Mouse (Mus musculus) limb, embryonic 15.5 days (tissue): ENCODE data around the gene Olfr1164. TPM values are rescaled to one million over a fixed set of nuclear protein-coding genes. Genes with fewer than 3 reads are reported as not detected.

Experiments
- ATAC-seq: fragments of 200-750 bp; cut with Nextera tagmentation; 2 replicates; pipeline ENCODE4 v1.8.0; 2017; ENCODE audit warnings: low read depth, moderate TSS enrichment; ENCODE audit not compliant: insufficient number of reproducible peaks, low FRiP score, low TSS enrichment
- H3K27ac ChIP-seq: fragments of 300-500 bp; sonication (generic); 2 replicates; pipeline ENCODE4 v1.5.1; 2015; ENCODE audit warnings: moderate library complexity, mild to moderate bottlenecking, inconsistent platforms
- H3K27me3 ChIP-seq: fragments of 300-500 bp; sonication (generic); 2 replicates; pipeline ENCODE4 v1.6.1; 2015; ENCODE audit warnings: inconsistent platforms
- H3K36me3 ChIP-seq: fragments of 300-500 bp; sonication (generic); 2 replicates; pipeline ENCODE4 v1.6.1; 2015; ENCODE audit warnings: inconsistent platforms
- H3K4me1 ChIP-seq: fragments of 300-500 bp; sonication (generic); 2 replicates; pipeline ENCODE4 v1.6.1; 2015; ENCODE audit warnings: inconsistent platforms
- H3K4me2 ChIP-seq: fragments of 300-500 bp; sonication (generic); 2 replicates; pipeline ENCODE4 v1.6.1; 2015; ENCODE audit warnings: mild to moderate bottlenecking, inconsistent platforms
- H3K4me3 ChIP-seq: fragments of 300-500 bp; sonication (generic); 2 replicates; pipeline ENCODE4 v1.5.1; 2015; ENCODE audit warnings: mild to moderate bottlenecking, inconsistent platforms
- H3K9ac ChIP-seq: fragments of 300-500 bp; sonication (generic); 2 replicates; pipeline ENCODE4 v1.6.1; 2015; ENCODE audit warnings: inconsistent platforms
- H3K9me3 ChIP-seq: fragments of 300-500 bp; sonication (generic); 2 replicates; pipeline ENCODE4 v1.6.1; 2016; ENCODE audit warnings: inconsistent platforms
- WGBS: fragments of 180-500 bp; shearing (Covaris S2); methylation state at CpG from one replicate; pipeline ENCODE4 v1.1.7; 2015; 5-methylcytosine and 5-hydroxymethylcytosine counted together
- polyA plus RNA-seq: library from polyadenylated mRNA; unstranded; fragments of >200 nt; fragmentation: Nextera tagmentation; extraction: Ambion mirVana; gene quantifications from 2 replicates; pipeline ENCODE4 v1.2.1, GENCODE M21; 2015

Gene Olfr1164
- not detected in 2 replicates for polyA plus RNA-seq

- H3K4me2 ChIP-seq, result no peak within 1 kb of the TSS
- no peaks in the 10 kb centered on the region for H3K4me1 ChIP-seq
- no peak within 1 kb of the TSS for H3K9ac ChIP-seq
- no peaks in the 10 kb centered on the region for H3K36me3 ChIP-seq
- H3K27me3 ChIP-seq, result no peaks in the 10 kb centered on the region
- H3K9me3 ChIP-seq, result no peaks in the 10 kb centered on the region
- ATAC-seq, result no peak
- H3K4me3 ChIP-seq, result no peak within 1 kb of the TSS
- no peak within 1 kb of the TSS for H3K27ac ChIP-seq
- WGBS, result 81% methylated on average over 4 of the region's 4 CpGs
Observed at GRCm38 (mm10) chr2:88093866-88094265, at the start of gene Olfr1164. Gene Olfr1164 (minus strand): TSS chr2:88093966.

GRCm38 (mm10) chr2:88128172-88128571, 34.4 kb upstream of the Olfr1164 start, which contains the start of gene Olfr1166:
Gene Olfr1166 (minus strand): TSS chr2:88128272.
- H3K27me3 ChIP-seq, result no peaks in the 10 kb centered on the region
- H3K4me2 ChIP-seq, result no peak within 1 kb of the TSS
- H3K4me1 ChIP-seq, result no peaks in the 10 kb centered on the region
- H3K9ac ChIP-seq, result no peak within 1 kb of the TSS
- H3K9me3 ChIP-seq, result no peaks in the 10 kb centered on the region
- WGBS, result 84% methylated on average over 1 of the region's 1 CpGs
- no peaks in the 10 kb centered on the region for H3K36me3 ChIP-seq
- no peak for ATAC-seq
- no peak within 1 kb of the TSS for H3K27ac ChIP-seq
- H3K4me3 ChIP-seq, result no peak within 1 kb of the TSS

- no peak within 1 kb of the TSS for H3K27ac ChIP-seq
- H3K4me1 ChIP-seq, result no peaks in the 10 kb centered on the region
- no peaks in the 10 kb centered on the region for H3K27me3 ChIP-seq
- H3K4me2 ChIP-seq, result no peak within 1 kb of the TSS
- no peaks in the 10 kb centered on the region for H3K9me3 ChIP-seq
- ATAC-seq, result no peak
- no peak within 1 kb of the TSS for H3K9ac ChIP-seq
- H3K36me3 ChIP-seq, result no peaks in the 10 kb centered on the region
- no peak within 1 kb of the TSS for H3K4me3 ChIP-seq
Observed at GRCm38 (mm10) chr2:88071730-88072129, 22.0 kb downstream of the Olfr1164 start, which contains the start of gene Olfr1163. Gene Olfr1163 (minus strand): TSS chr2:88071830.

- Histone ChIP-seq H3K9me3 (no peaks in the 10 kb centered on the region), H3K36me3 (no peaks in the 10 kb centered on the region), H3K9ac (no peak overlapping the region), H3K27ac (no peak overlapping the region), H3K4me3 (no peak overlapping the region), H3K4me2 (no peak overlapping the region), H3K27me3 (no peaks in the 10 kb centered on the region), H3K4me1 (no peaks in the 10 kb centered on the region)
- 86% methylated on average over 2 of the region's 2 CpGs for WGBS
- no peak for ATAC-seq
Observed at GRCm38 (mm10) chr2:88063587-88063986, 30.2 kb downstream of the Olfr1164 start.

- Histone ChIP-seq H3K27ac (no peak within 1 kb of the TSS), H3K36me3 (no peaks in the 10 kb centered on the region), H3K9ac (no peak within 1 kb of the TSS), H3K4me3 (no peak within 1 kb of the TSS), H3K9me3 (no peaks in the 10 kb centered on the region), H3K4me1 (no peaks in the 10 kb centered on the region), H3K27me3 (no peaks in the 10 kb centered on the region), H3K4me2 (no peak within 1 kb of the TSS)
- ATAC-seq, result no peak
- WGBS, result 74% methylated on average over 1 of the region's 1 CpGs
Observed at GRCm38 (mm10) chr2:88051029-88051428, 42.7 kb downstream of the Olfr1164 start, which contains the start of gene Olfr1162. Gene Olfr1162 (minus strand): TSS chr2:88051129.

Other genes starting within 250 kb of the Olfr1164 start
- not detected in 2 replicates for gene Olfr1150-ps1, start 250.0 kb downstream of the Olfr1164 start, polyA plus RNA-seq
- gene Olfr1151, start 238.1 kb downstream of the Olfr1164 start, polyA plus RNA-seq, result not detected in 2 replicates
- not detected in 2 replicates for gene Olfr1152, start 227.5 kb downstream of the Olfr1164 start, polyA plus RNA-seq
- not detected in 2 replicates for gene Olfr1153, start 199.0 kb downstream of the Olfr1164 start, polyA plus RNA-seq
- gene Olfr1154, start 188.8 kb downstream of the Olfr1164 start, polyA plus RNA-seq, result not detected in 2 replicates
- not detected in 2 replicates for gene Olfr1155, start 148.8 kb downstream of the Olfr1164 start, polyA plus RNA-seq
- gene Olfr1156, start 140.9 kb downstream of the Olfr1164 start, polyA plus RNA-seq, result not detected in 2 replicates
- not detected in 2 replicates for gene Olfr1157, start 125.7 kb downstream of the Olfr1164 start, polyA plus RNA-seq
- not detected in 2 replicates for gene Olfr74, start 119.3 kb downstream of the Olfr1164 start, polyA plus RNA-seq
- not detected in 2 replicates for gene Olfr1158, start 103.9 kb downstream of the Olfr1164 start, polyA plus RNA-seq
- gene Olfr1160, start 85.7 kb downstream of the Olfr1164 start, polyA plus RNA-seq, result not detected in 2 replicates
- gene Olfr1161, start 71.2 kb downstream of the Olfr1164 start, polyA plus RNA-seq, result not detected in 2 replicates
- 0.05 TPM in 1 of 2 replicates, not detected in the other for gene Olfr73, start 56.3 kb downstream of the Olfr1164 start, polyA plus RNA-seq
- not detected in 2 replicates for gene Olfr1162, start 42.8 kb downstream of the Olfr1164 start, polyA plus RNA-seq
- not detected in 2 replicates for gene Olfr1163, start 22.1 kb downstream of the Olfr1164 start, polyA plus RNA-seq
- not detected in 2 replicates for gene Olfr1166, start 34.3 kb upstream of the Olfr1164 start, polyA plus RNA-seq
- not detected in 2 replicates for gene Olfr1167, start 61.2 kb upstream of the Olfr1164 start, polyA plus RNA-seq
- gene Olfr1168, start 87.9 kb upstream of the Olfr1164 start, polyA plus RNA-seq, result not detected in 2 replicates
- gene Olfr1170, start 134.4 kb upstream of the Olfr1164 start, polyA plus RNA-seq, result not detected in 2 replicates
- gene Olfr1173, start 185.9 kb upstream of the Olfr1164 start, polyA plus RNA-seq, result not detected in 2 replicates
- not detected in 2 replicates for gene Olfr1174-ps, start 221.2 kb upstream of the Olfr1164 start, polyA plus RNA-seq
- gene Olfr1175-ps, start 233.2 kb upstream of the Olfr1164 start, polyA plus RNA-seq, result not detected in 2 replicates
- gene Olfr1176, start 242.8 kb upstream of the Olfr1164 start, polyA plus RNA-seq, result not detected in 2 replicates